Mouse (Mus musculus) ES-Bruce4 (cell line): Measurements from ENCODE around the gene Furin.

Source experiments
- CTCF ChIP-seq: IDR thresholded peaks from one replicate; pipeline ENCODE4 v1.8.1; 2011; ENCODE audit warnings: low read depth, low read length
- POLR2A ChIP-seq: IDR thresholded peaks from one replicate; pipeline ENCODE4 v1.8.1; 2011; ENCODE audit warnings: low read length; ENCODE audit not compliant: insufficient read depth

DNA sequence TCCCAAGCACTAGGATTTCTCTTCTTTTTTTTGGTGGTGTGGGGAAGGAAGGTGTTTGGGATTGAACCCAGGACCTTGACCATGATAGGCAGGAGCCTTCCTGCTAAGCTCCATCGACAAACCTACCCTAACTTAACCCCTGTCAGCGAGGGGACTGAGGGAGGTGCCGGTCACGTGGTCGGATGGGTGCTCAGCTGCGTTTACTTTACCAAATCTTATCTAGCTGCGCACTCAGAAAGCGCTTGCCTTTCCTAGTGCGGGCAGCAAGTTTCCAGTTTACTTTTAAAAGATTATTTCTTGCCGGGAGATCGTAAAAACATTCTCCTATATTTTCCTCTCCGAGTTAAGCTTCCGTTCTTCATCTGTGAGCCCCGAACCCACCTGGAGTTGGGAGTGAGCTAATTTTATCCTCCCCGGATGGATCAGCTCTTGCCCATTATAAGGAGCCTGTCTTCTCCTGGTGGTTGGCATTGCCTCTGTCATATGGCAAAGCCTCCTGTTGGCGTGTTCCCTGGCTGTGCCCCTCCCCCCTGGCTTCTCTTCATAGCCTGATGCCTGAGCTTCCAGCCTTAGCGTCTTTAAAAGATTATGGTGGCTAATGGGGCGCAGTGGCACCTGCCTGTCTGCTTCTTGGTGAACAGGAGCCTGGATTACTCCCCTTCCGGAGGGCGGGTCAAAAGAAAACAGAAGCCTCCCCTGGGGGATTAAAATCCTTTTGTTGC lies 17.7 kb upstream of the Furin start:
- TF ChIP-seq CTCF, result no peak
- TF ChIP-seq POLR2A, result no peak
